Mouse (Mus musculus): ENCODE data around the gene Ptp4a2. TPM values are rescaled to one million over a fixed set of nuclear protein-coding genes. Genes with fewer than 3 reads are reported as not detected.

Gene Ptp4a2
- polyA plus RNA-seq, 1 experiment: 598 TPM

- H3K4me1 ChIP-seq (ENCODE audit: control insufficient read depth, insufficient read depth, low read length): peaks cover 14% of the 10 kb centered on the region
These were observed 8.8 kb downstream of the Ptp4a2 start for GRCm38 (mm10) chr4:129819712-129820336.

GRCm38 (mm10) chr4:129820417-129821086 lies 9.5 kb downstream of the Ptp4a2 start:
- H3K4me1 ChIP-seq (ENCODE audit: control insufficient read depth, insufficient read depth, low read length): peaks cover 14% of the 10 kb centered on the region
- H3K27ac ChIP-seq (ENCODE audit: insufficient read depth, low read length): peak overlapping the region; percentile 60
- peak overlapping the region; percentile 82 for H3K4me3 ChIP-seq (ENCODE audit: insufficient read depth, low read length)
- peak; percentile 4; the same call in 1 of the 2 replicates for TF ChIP-seq CTCF (IDR thresholded peaks at IDR 0.05; ENCODE audit: borderline replicate concordance, insufficient read depth, low read length)
- peak; percentile 82 for TF ChIP-seq POLR2A (IDR thresholded peaks at IDR 0.05; ENCODE audit: low read depth, low read length)

More at GRCm38 (mm10) chr4:129819712-129820336, 8.8 kb downstream of the Ptp4a2 start:
- Histone ChIP-seq H3K4me3 (ENCODE audit: insufficient read depth, low read length) (peak overlapping the region; percentile 26), H3K27ac (ENCODE audit: insufficient read depth, low read length) (peak overlapping the region; percentile 81)
- TF ChIP-seq POLR2A (IDR thresholded peaks at IDR 0.05; ENCODE audit: low read depth, low read length): peak; percentile 73
- no peak for TF ChIP-seq CTCF (IDR thresholded peaks at IDR 0.05; ENCODE audit: borderline replicate concordance, insufficient read depth, low read length)

GRCm38 (mm10) chr4:129821087-129821616 lies 10.1 kb downstream of the Ptp4a2 start:
- H3K4me3 ChIP-seq (ENCODE audit: insufficient read depth, low read length): peak overlapping the region; percentile 82
- TF ChIP-seq CTCF (IDR thresholded peaks at IDR 0.05; ENCODE audit: borderline replicate concordance, insufficient read depth, low read length): no peak
- no peak for TF ChIP-seq POLR2A (IDR thresholded peaks at IDR 0.05; ENCODE audit: low read depth, low read length)
- H3K4me1 ChIP-seq (ENCODE audit: control insufficient read depth, insufficient read depth, low read length): peaks cover 14% of the 10 kb centered on the region
- H3K27ac ChIP-seq (ENCODE audit: insufficient read depth, low read length): peak overlapping the region; percentile 60

GRCm38 (mm10) chr4:129822324-129822723 lies 11.3 kb downstream of the Ptp4a2 start:
- peak overlapping the region; percentile 60 for H3K27ac ChIP-seq (ENCODE audit: insufficient read depth, low read length)
- H3K4me1 ChIP-seq (ENCODE audit: control insufficient read depth, insufficient read depth, low read length): peaks cover 14% of the 10 kb centered on the region
- TF ChIP-seq POLR2A (IDR thresholded peaks at IDR 0.05; ENCODE audit: low read depth, low read length) (no peak), CTCF (IDR thresholded peaks at IDR 0.05; ENCODE audit: borderline replicate concordance, insufficient read depth, low read length) (no peak)
- H3K4me3 ChIP-seq (ENCODE audit: insufficient read depth, low read length): peak overlapping the region; percentile 82

GRCm38 (mm10) chr4:129823216-129823810 lies 12.3 kb downstream of the Ptp4a2 start:
- TF ChIP-seq CTCF (IDR thresholded peaks at IDR 0.05; ENCODE audit: borderline replicate concordance, insufficient read depth, low read length) (no peak), POLR2A (IDR thresholded peaks at IDR 0.05; ENCODE audit: low read depth, low read length) (no peak)
- Histone ChIP-seq H3K4me3 (ENCODE audit: insufficient read depth, low read length) (no peak overlapping the region), H3K4me1 (ENCODE audit: control insufficient read depth, insufficient read depth, low read length) (peaks cover 19% of the 10 kb centered on the region), H3K27ac (ENCODE audit: insufficient read depth, low read length) (peak overlapping the region; percentile 38; the same call in 1 of the 2 replicates)

DNA sequence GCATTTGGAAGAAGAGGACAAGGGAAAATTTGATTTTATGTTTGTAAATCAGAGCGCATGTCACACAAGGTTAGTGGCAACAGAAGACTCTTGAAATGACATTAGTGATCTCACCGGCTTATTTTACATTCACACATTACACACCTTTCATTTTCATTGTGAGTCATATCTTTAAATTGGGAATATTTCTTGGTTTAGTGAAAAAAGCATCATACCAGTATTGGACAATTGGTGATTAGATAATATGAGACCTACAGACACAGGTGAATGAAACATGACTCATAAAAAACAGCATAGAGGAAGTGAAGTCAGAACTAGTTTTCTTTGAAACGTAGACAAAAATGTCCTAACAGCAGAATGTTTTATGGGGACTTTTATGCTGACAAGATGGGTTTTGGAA lies 16.6 kb downstream of the Ptp4a2 start:
- peaks cover 9% of the 10 kb centered on the region for H3K4me1 ChIP-seq (ENCODE audit: control insufficient read depth, insufficient read depth, low read length)
- no peak overlapping the region for H3K27ac ChIP-seq (ENCODE audit: insufficient read depth, low read length)
- TF ChIP-seq POLR2A (IDR thresholded peaks at IDR 0.05; ENCODE audit: low read depth, low read length) (no peak), CTCF (IDR thresholded peaks at IDR 0.05; ENCODE audit: borderline replicate concordance, insufficient read depth, low read length) (no peak)
- no peak overlapping the region for H3K4me3 ChIP-seq (ENCODE audit: insufficient read depth, low read length)

DNA sequence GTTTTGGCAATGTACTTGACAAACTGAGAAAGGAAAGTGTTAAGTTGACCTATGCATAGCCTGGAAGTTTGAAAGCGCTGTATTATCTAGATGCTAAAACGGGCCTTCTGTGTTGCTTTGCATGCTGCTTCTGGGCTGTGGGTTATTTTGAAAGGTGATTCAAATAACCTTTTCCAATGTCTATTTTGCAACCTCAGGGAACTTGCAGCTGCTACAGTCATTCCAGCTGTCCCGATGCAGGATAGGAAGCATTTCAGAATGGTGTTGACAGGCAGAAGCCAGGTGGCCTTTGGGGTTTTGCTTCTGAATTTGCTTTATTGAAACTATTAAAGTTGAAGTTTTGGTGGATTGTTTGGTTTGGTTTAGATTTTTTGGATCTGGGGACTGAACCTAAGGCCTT lies 17.1 kb downstream of the Ptp4a2 start:
- peaks cover 7% of the 10 kb centered on the region; the same call in 1 of the 2 replicates for H3K4me1 ChIP-seq (ENCODE audit: control insufficient read depth, insufficient read depth, low read length)
- no peak for TF ChIP-seq CTCF (IDR thresholded peaks at IDR 0.05; ENCODE audit: borderline replicate concordance, insufficient read depth, low read length)
- H3K4me3 ChIP-seq (ENCODE audit: insufficient read depth, low read length): no peak overlapping the region
- no peak overlapping the region for H3K27ac ChIP-seq (ENCODE audit: insufficient read depth, low read length)

- no peak for TF ChIP-seq CTCF (IDR thresholded peaks at IDR 0.05; ENCODE audit: borderline replicate concordance, insufficient read depth, low read length)
- no peak for TF ChIP-seq POLR2A (IDR thresholded peaks at IDR 0.05; ENCODE audit: low read depth, low read length)
- Histone ChIP-seq H3K27ac (ENCODE audit: insufficient read depth, low read length) (no peak overlapping the region), H3K4me1 (ENCODE audit: control insufficient read depth, insufficient read depth, low read length) (peaks cover 5% of the 10 kb centered on the region; the same call in 1 of the 2 replicates), H3K4me3 (ENCODE audit: insufficient read depth, low read length) (no peak overlapping the region)
These were observed 18.8 kb downstream of the Ptp4a2 start for GRCm38 (mm10) chr4:129829799-129830198.

GRCm38 (mm10) chr4:129830343-129830944 lies 19.4 kb downstream of the Ptp4a2 start:
- TF ChIP-seq POLR2A (IDR thresholded peaks at IDR 0.05; ENCODE audit: low read depth, low read length): no peak
- no peak for TF ChIP-seq CTCF (IDR thresholded peaks at IDR 0.05; ENCODE audit: borderline replicate concordance, insufficient read depth, low read length)
- no peak overlapping the region for H3K4me3 ChIP-seq (ENCODE audit: insufficient read depth, low read length)
- peaks cover 7% of the 10 kb centered on the region; the same call in 1 of the 2 replicates for H3K4me1 ChIP-seq (ENCODE audit: control insufficient read depth, insufficient read depth, low read length)
- no peak overlapping the region for H3K27ac ChIP-seq (ENCODE audit: insufficient read depth, low read length)

All from embryonic fibroblast, embryonic 13.5 days (primary cell).